Mouse (Mus musculus) embryonic stem cell, embryonic (primary cell): ENCODE data around the gene Alg13.

Experiments
- CTCF ChIA-PET, 4 experiments: fragments of 300-600 bp in 2 of 4; fragments of 350-600 bp in 2 of 4; sonication (Branson Sonifier 250); formaldehyde crosslinking; loops; one replicate each; lab custom pipeline; 2022; ENCODE audit warnings: inconsistent platforms in 2 of 4; lab: Charles Lee
- POLR2A ChIA-PET, 4 experiments: fragments of 300-600 bp in 2 of 4; fragments of 350-600 bp in 2 of 4; sonication (Branson Sonifier 250); formaldehyde crosslinking; loops; one replicate each; lab custom pipeline; 2022; ENCODE audit warnings: antibody characterized with exemption in 4 of 4, inconsistent platforms in 1 of 4; lab: Charles Lee

Gene Alg13

DNA sequence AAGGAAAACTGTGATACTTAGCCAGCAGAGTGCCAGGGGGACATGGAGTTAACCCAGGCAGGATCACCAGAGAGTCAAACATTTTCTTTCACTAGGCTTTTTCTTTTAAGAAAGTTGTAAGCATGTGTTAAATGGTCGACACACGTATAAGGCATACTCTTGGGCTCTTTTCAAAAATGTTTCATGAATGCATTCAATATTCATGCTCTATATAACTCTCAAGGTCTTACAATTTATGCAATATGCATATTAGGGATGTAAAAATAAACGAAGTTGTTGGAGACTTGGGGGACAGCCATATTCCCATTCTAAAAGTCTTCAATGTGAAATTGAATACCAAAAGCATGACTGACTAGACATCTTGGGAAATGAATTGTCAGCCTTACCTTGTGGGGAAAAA lies 106.2 kb downstream of the Alg13 start:
- POLR2A ChIA-PET, result no interaction called here
- CTCF ChIA-PET, result no interaction called here
